Mouse (Mus musculus) midbrain, embryonic 14.5 days (tissue): Measurements from ENCODE around the gene Ltb4r2. TPM values are rescaled to one million over a fixed set of nuclear protein-coding genes. Genes with fewer than 3 reads are reported as not detected.

Experiments used
- ATAC-seq: fragments of 200-750 bp; cut with Nextera tagmentation; 2 replicates; pipeline ENCODE4 v1.8.0; 2017; ENCODE audit warnings: moderate number of reproducible peaks, moderate library complexity; ENCODE audit not compliant: low FRiP score, low TSS enrichment
- DNase-seq: peaks from one replicate; pipeline ENCODE4 v3.0.0-alpha.2; 2015
- H3K27ac ChIP-seq: fragments of 300-500 bp; sonication (generic); replicated peaks from 2 replicates; pipeline ENCODE4 v1.5.1; 2014; ENCODE audit warnings: mild to moderate bottlenecking, low read depth, low read length, moderate library complexity
- H3K27me3 ChIP-seq: fragments of 300-500 bp; sonication (generic); 2 replicates; pipeline ENCODE4 v1.6.1; 2014; ENCODE audit warnings: low read length, control low read depth, mixed read lengths; ENCODE audit not compliant: control insufficient read depth, insufficient read depth
- H3K36me3 ChIP-seq: fragments of 300-500 bp; sonication (generic); 2 replicates; pipeline ENCODE4 v1.6.1; 2014; ENCODE audit warnings: low read length, control low read depth; ENCODE audit not compliant: control insufficient read depth, insufficient read depth
- H3K4me1 ChIP-seq: fragments of 300-500 bp; sonication (generic); 2 replicates; pipeline ENCODE4 v1.6.1; 2014; ENCODE audit warnings: mild to moderate bottlenecking, antibody characterized with exemption, low read length, control low read depth; ENCODE audit not compliant: control insufficient read depth, insufficient read depth
- H3K4me2 ChIP-seq: fragments of 300-500 bp; sonication (generic); 2 replicates; pipeline ENCODE4 v1.6.1; 2014; ENCODE audit warnings: mild to moderate bottlenecking, low read length, moderate library complexity
- H3K4me3 ChIP-seq: fragments of 300-500 bp; sonication (generic); replicated peaks from 2 replicates; pipeline ENCODE4 v1.5.1; 2014; ENCODE audit warnings: low read depth, low read length
- H3K9ac ChIP-seq: fragments of 300-500 bp; sonication (generic); replicated peaks from 2 replicates; pipeline ENCODE4 v1.6.1; 2014; ENCODE audit warnings: mild to moderate bottlenecking, low read length, moderate library complexity
- H3K9me3 ChIP-seq: fragments of 300-500 bp; sonication (generic); 2 replicates; pipeline ENCODE4 v1.6.1; 2016; ENCODE audit warnings: low read length, control low read depth, mixed read lengths; ENCODE audit not compliant: control insufficient read depth
- WGBS: fragments of 180-500 bp; shearing (Covaris S2); extraction: QIAGEN DNeasy Blood & Tissue Kit; methylation state at CpG from one replicate; pipeline ENCODE4 v1.1.7; 2014; 5-methylcytosine and 5-hydroxymethylcytosine counted together
- polyA plus RNA-seq: library from polyadenylated mRNA; unstranded; fragments of >200 nt; fragmentation: Nextera tagmentation; extraction: Ambion mirVana; gene quantifications from 2 replicates; pipeline ENCODE4 v1.2.1, GENCODE M21; 2014

The Ltb4r2 gene
- polyA plus RNA-seq, 1 experiment from 2014 or later = 0.32 TPM

GRCm38 (mm10) chr14:55730531-55731032 is 30.6 kb upstream of the Ltb4r2 start:
- H3K9me3 ChIP-seq = no peaks in the 10 kb centered on the region
- H3K4me3 ChIP-seq = no peak overlapping the region
- no peak overlapping the region for H3K4me2 ChIP-seq
- no peak overlapping the region for H3K9ac ChIP-seq
- H3K27ac ChIP-seq = no peak overlapping the region
- 83% methylated on average over 7 of the region's 7 CpGs for WGBS
- no peaks in the 10 kb centered on the region for H3K27me3 ChIP-seq
- ATAC-seq (no peak), DNase-seq (no peak)
- no peaks in the 10 kb centered on the region for H3K4me1 ChIP-seq
- no peaks in the 10 kb centered on the region for H3K36me3 ChIP-seq

GRCm38 (mm10) chr14:55733889-55734288 is 27.3 kb upstream of the Ltb4r2 start:
- Histone ChIP-seq H3K4me2 (no peak overlapping the region), H3K9ac (no peak overlapping the region), H3K4me3 (no peak overlapping the region), H3K9me3 (no peaks in the 10 kb centered on the region), H3K27me3 (no peaks in the 10 kb centered on the region), H3K27ac (no peak overlapping the region), H3K36me3 (peaks cover 7% of the 10 kb centered on the region), H3K4me1 (no peaks in the 10 kb centered on the region)
- no peak for DNase-seq
- ATAC-seq = no peak
- WGBS = 78% methylated on average over 10 of the region's 10 CpGs

- H3K27me3 ChIP-seq = no peaks in the 10 kb centered on the region
- 81% methylated on average over 7 of the region's 7 CpGs for WGBS
- H3K27ac ChIP-seq = no peak overlapping the region
- H3K4me2 ChIP-seq = no peak overlapping the region
- H3K4me1 ChIP-seq = no peaks in the 10 kb centered on the region
- H3K9me3 ChIP-seq = no peaks in the 10 kb centered on the region
- H3K4me3 ChIP-seq = no peak overlapping the region
- no peak overlapping the region for H3K9ac ChIP-seq
- ATAC-seq = no peak
- peaks cover 17% of the 10 kb centered on the region for H3K36me3 ChIP-seq
- no peak for DNase-seq
These were observed 26.4 kb upstream of the Ltb4r2 start for GRCm38 (mm10) chr14:55734869-55735268.

GRCm38 (mm10) chr14:55735334-55735733 is 25.9 kb upstream of the Ltb4r2 start:
- H3K4me2 ChIP-seq = no peak overlapping the region
- H3K36me3 ChIP-seq = peaks cover 21% of the 10 kb centered on the region
- DNase-seq (no peak), ATAC-seq (no peak)
- H3K9me3 ChIP-seq = no peaks in the 10 kb centered on the region
- 71% methylated on average over 3 of the region's 3 CpGs for WGBS
- H3K27ac ChIP-seq = no peak overlapping the region
- H3K4me1 ChIP-seq = no peaks in the 10 kb centered on the region
- H3K4me3 ChIP-seq = no peak overlapping the region
- no peak overlapping the region for H3K9ac ChIP-seq
- no peaks in the 10 kb centered on the region for H3K27me3 ChIP-seq

GRCm38 (mm10) chr14:55735758-55736157 is 25.5 kb upstream of the Ltb4r2 start:
- Histone ChIP-seq H3K4me1 (no peaks in the 10 kb centered on the region), H3K27ac (no peak overlapping the region)
- ATAC-seq = no peak

GRCm38 (mm10) chr14:55737086-55737687 is 24.0 kb upstream of the Ltb4r2 start:
- WGBS = 87% methylated on average over 9 of the region's 9 CpGs
- H3K27me3 ChIP-seq = no peaks in the 10 kb centered on the region
- peaks cover 28% of the 10 kb centered on the region for H3K36me3 ChIP-seq
- no peaks in the 10 kb centered on the region for H3K4me1 ChIP-seq
- DNase-seq (no peak), ATAC-seq (no peak)
- H3K27ac ChIP-seq = no peak overlapping the region
- H3K4me2 ChIP-seq = no peak overlapping the region
- H3K9me3 ChIP-seq = no peaks in the 10 kb centered on the region
- H3K9ac ChIP-seq = no peak overlapping the region
- no peak overlapping the region for H3K4me3 ChIP-seq

More at GRCm38 (mm10) chr14:55735758-55736157, 25.5 kb upstream of the Ltb4r2 start:
- Histone ChIP-seq H3K9me3 (no peaks in the 10 kb centered on the region), H3K9ac (no peak overlapping the region), H3K4me2 (no peak overlapping the region), H3K27me3 (no peaks in the 10 kb centered on the region), H3K4me3 (no peak overlapping the region), H3K36me3 (peaks cover 23% of the 10 kb centered on the region)
- DNase-seq = no peak
- 88% methylated on average over 4 of the region's 4 CpGs for WGBS

GRCm38 (mm10) chr14:55743711-55744110 is 17.5 kb upstream of the Ltb4r2 start:
- no peak overlapping the region; the same call in 1 of the 2 replicates for H3K9ac ChIP-seq
- WGBS = 24% methylated on average over 10 of the region's 10 CpGs

GRCm38 (mm10) chr14:55745180-55745860 is 15.9 kb upstream of the Ltb4r2 start, which contains the start of the genes Dhrs1 and Nop9:
Gene Dhrs1 (minus strand): TSS chr14:55745690.
Gene Nop9 (plus strand): TSS chr14:55745693.
- WGBS = 1% methylated on average over 48 of the region's 48 CpGs
- no peaks in the 10 kb centered on the region for H3K9me3 ChIP-seq
- peak within 1 kb of the TSS; percentile 90 for H3K4me2 ChIP-seq
- DNase-seq = peak; percentile 91
- ATAC-seq = peak; percentile 87
- H3K9ac ChIP-seq = peak within 1 kb of the TSS; percentile 71
- H3K4me1 ChIP-seq = peaks cover 18% of the 10 kb centered on the region
- peak within 1 kb of the TSS; percentile 85 for H3K4me3 ChIP-seq
- H3K27me3 ChIP-seq = no peaks in the 10 kb centered on the region
- H3K27ac ChIP-seq = peak within 1 kb of the TSS; percentile 32; the same call in 1 of the 2 replicates
- peaks cover 27% of the 10 kb centered on the region for H3K36me3 ChIP-seq

More at GRCm38 (mm10) chr14:55743711-55744110, 17.5 kb upstream of the Ltb4r2 start:
- peak; percentile 89 for DNase-seq
- Histone ChIP-seq H3K27ac (no peak overlapping the region), H3K4me2 (peak overlapping the region; percentile 28), H3K9me3 (no peaks in the 10 kb centered on the region), H3K4me1 (peaks cover 18% of the 10 kb centered on the region), H3K36me3 (peaks cover 30% of the 10 kb centered on the region), H3K4me3 (no peak overlapping the region), H3K27me3 (no peaks in the 10 kb centered on the region)
- peak; percentile 59 for ATAC-seq
